Mouse (Mus musculus): ENCODE data around the gene Bicdl2. TPM values are rescaled to one million over a fixed set of nuclear protein-coding genes. Genes with fewer than 3 reads are reported as not detected.
A peak's percentile ranks its signal among the peaks of the same experiment; 100 is the strongest.

Gene Bicdl2
- polyA plus RNA-seq, 1 experiment from 2014 or later: 0.41 TPM

DNA sequence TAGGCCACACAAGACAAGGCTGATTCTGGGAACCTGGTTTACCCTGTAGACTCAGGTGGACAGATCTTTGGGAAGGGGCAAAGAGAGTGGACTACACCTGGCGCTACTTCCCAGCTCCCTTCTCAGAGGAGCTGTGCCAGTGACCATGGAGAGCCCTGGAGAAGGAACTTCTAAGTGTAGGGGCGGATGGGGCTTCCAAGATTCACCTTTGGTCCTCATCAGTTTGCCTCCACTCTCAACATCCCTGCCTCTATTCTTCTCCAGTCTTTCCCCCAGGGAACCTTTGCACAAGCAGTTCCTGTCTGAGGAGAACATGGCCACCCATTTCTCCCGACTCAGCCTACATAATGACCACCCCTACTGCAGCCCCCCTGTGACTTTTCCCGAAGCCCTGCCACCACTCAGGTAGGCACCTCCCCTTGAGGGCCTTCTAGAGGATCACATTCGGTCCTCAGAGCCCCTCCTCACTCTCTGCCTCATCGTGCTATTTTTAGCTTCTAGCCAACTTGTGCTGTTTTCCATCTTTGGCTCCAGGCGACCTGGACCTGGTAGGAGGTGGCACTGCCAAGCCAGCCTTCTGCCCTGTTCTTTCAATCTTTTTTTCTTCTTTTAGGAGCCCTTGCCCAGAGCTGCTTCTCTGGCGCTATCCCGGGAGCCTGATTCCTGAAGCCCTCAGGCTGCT is 14.1 kb downstream of the Bicdl2 start:
- H3K27me3 ChIP-seq (replicated peaks): peaks cover 20% of the 10 kb centered on the region
- peaks cover 44% of the 10 kb centered on the region for H3K4me1 ChIP-seq
- no peak for ATAC-seq (ENCODE audit: extremely low read depth, insufficient number of reproducible peaks, low FRiP score, low TSS enrichment)
- H3K4me3 ChIP-seq: peak overlapping the region; percentile 79
- peaks cover 25% of the 10 kb centered on the region for H3K36me3 ChIP-seq
- 16% methylated on average over 9 of the region's 9 CpGs for WGBS
- peak overlapping the region; percentile 86 for H3K9ac ChIP-seq
- peak overlapping the region; percentile 88 for H3K4me2 ChIP-seq
- peak overlapping the region; percentile 98 for H3K27ac ChIP-seq (replicated peaks)
- no peaks in the 10 kb centered on the region for H3K9me3 ChIP-seq

DNA sequence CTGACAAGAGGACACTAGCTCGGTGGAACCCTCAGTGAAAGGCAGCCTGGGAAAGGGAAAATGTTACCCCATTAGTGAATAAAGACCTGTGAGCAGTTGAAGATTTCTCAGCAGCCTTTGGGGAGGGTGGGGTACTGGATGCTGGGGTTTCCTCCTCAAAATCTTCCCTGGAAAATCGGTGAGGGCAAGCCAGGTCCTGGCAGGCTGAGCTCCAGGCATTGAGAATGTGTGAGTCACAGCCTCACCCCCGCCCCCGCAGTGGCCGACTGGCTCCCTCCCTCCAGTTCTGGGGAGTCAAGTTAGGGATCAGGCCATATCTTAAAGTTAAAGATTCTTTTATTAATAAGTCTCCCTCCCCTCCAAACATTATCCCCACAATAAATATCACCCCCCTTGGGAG is 14.8 kb downstream of the Bicdl2 start:
- Histone ChIP-seq H3K4me1 (peaks cover 47% of the 10 kb centered on the region), H3K9ac (peak overlapping the region; percentile 86), H3K9me3 (no peaks in the 10 kb centered on the region), H3K27ac (replicated peaks) (peak overlapping the region; percentile 98), H3K36me3 (peaks cover 18% of the 10 kb centered on the region), H3K4me2 (peak overlapping the region; percentile 88), H3K4me3 (peak overlapping the region; percentile 79), H3K27me3 (replicated peaks) (peaks cover 27% of the 10 kb centered on the region)
- WGBS: 14% methylated on average over 5 of the region's 5 CpGs
- ATAC-seq (ENCODE audit: extremely low read depth, insufficient number of reproducible peaks, low FRiP score, low TSS enrichment): no peak

DNA sequence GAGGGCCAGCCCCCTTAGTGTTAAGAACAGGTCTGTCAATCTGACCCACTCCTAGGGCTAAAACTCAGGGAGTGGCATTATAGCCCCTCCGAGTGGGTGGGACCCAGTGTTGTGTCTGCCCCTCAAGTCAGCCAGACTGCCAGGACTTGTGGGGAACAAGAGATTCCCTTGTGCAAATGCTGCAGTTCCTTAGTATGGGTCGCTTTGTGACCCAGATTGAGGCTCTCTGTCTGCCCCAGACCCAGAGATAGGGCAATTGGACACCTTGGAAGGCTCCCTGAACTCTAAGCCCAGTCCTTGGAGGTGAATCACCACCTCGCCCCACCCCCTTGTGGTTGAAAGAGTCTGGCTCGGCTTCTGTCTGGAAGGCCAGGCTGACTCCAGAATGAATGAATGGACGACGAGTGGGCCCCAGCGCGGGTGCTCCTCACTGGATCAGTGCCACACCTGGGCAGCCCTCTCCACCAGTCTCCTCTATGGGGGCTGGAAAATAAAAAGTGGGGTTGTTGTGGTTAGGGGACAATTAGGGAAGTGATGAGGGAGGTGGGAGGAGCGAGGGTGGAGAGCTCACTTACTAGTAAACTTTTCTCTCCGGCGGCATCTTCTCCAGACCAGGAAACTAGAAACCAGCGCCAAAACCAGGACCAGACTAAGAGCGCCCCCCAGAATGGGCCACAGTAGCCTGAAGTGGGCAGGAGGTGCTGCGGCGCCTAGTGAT is 15.4 kb downstream of the Bicdl2 start:
- Histone ChIP-seq H3K27me3 (replicated peaks) (peaks cover 33% of the 10 kb centered on the region), H3K27ac (replicated peaks) (peak overlapping the region; percentile 98), H3K9me3 (no peaks in the 10 kb centered on the region), H3K4me1 (peaks cover 47% of the 10 kb centered on the region), H3K4me3 (peak overlapping the region; percentile 79), H3K4me2 (peak overlapping the region; percentile 88), H3K36me3 (peaks cover 12% of the 10 kb centered on the region), H3K9ac (peak overlapping the region; percentile 86)
- no peak for ATAC-seq (ENCODE audit: extremely low read depth, insufficient number of reproducible peaks, low FRiP score, low TSS enrichment)
- 9% methylated on average over 15 of the region's 15 CpGs for WGBS

DNA sequence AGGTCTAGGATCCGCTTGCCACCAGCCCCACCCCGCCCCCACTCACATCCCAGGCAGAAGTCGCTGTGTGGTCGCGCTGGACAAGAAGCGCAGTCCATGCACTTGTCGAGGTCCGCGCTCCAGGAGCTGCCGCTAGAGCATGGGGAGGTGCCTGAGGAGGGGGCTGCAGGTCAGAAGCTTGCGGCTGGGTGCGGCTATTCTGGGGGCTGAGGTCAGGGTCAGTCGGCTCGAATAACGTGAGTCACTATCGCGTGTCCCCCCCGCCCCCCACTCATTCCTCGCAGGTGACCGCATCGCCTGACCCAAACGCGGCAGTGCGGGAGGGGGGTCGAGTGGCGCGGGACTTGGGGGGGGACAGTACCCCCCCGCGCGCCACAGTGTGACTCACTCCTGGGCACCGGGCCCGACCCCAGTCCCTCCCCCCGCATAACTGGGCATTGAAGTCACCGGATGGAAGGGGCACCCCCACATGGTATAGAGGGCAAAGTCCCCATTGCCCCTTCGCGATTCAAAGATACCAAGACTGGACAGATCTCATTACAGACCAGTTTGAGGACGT is 16.2 kb downstream of the Bicdl2 start:
- ATAC-seq (ENCODE audit: extremely low read depth, insufficient number of reproducible peaks, low FRiP score, low TSS enrichment): peak; percentile 21; the same call in 1 of the 2 replicates
- H3K4me2 ChIP-seq: peak overlapping the region; percentile 88
- WGBS: under 1% methylated on average over 36 of the region's 37 CpGs
- H3K4me1 ChIP-seq: peaks cover 47% of the 10 kb centered on the region
- H3K4me3 ChIP-seq: peak overlapping the region; percentile 79
- H3K9ac ChIP-seq: peak overlapping the region; percentile 86
- peaks cover 10% of the 10 kb centered on the region for H3K36me3 ChIP-seq
- peak overlapping the region; percentile 98 for H3K27ac ChIP-seq (replicated peaks)
- peaks cover 41% of the 10 kb centered on the region for H3K27me3 ChIP-seq (replicated peaks)
- H3K9me3 ChIP-seq: no peaks in the 10 kb centered on the region

DNA sequence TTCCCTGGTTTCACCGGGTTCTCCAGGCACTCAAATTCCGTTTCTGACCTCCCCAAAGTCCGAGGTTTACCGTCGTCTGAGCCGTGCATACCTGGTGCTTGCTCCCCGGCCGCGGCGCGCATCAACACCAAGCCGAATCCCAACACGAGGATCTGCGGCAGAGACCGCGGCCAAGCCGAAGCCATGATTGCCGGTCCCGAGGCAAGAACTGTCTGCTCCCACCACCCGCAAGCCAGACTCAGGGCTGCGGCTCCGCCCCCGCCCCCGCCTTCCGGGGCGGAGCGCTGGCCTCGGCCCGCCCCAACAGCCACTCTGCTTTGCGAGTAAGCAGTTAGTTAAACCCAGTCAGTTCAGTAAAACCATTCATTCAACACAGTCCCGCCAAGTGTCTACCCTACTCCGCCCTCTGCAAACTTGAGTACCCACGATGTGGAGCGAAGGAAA is 17.0 kb downstream of the Bicdl2 start, which contains the start of gene Tnfrsf12a:
Gene Tnfrsf12a, minus strand, starts transcription at position 233 of the 444 bp plus-strand sequence.
- peak within 1 kb of the TSS; percentile 86 for H3K9ac ChIP-seq
- H3K4me3 ChIP-seq: peak within 1 kb of the TSS; percentile 79
- no peaks in the 10 kb centered on the region for H3K9me3 ChIP-seq
- under 1% methylated on average over 34 of the region's 34 CpGs for WGBS
- H3K36me3 ChIP-seq: peaks cover 6% of the 10 kb centered on the region
- H3K4me2 ChIP-seq: peak within 1 kb of the TSS; percentile 88
- H3K27me3 ChIP-seq (replicated peaks): peaks cover 48% of the 10 kb centered on the region
- H3K4me1 ChIP-seq: peaks cover 46% of the 10 kb centered on the region
- no peak for ATAC-seq (ENCODE audit: extremely low read depth, insufficient number of reproducible peaks, low FRiP score, low TSS enrichment)
- H3K27ac ChIP-seq (replicated peaks): peak within 1 kb of the TSS; percentile 98

DNA sequence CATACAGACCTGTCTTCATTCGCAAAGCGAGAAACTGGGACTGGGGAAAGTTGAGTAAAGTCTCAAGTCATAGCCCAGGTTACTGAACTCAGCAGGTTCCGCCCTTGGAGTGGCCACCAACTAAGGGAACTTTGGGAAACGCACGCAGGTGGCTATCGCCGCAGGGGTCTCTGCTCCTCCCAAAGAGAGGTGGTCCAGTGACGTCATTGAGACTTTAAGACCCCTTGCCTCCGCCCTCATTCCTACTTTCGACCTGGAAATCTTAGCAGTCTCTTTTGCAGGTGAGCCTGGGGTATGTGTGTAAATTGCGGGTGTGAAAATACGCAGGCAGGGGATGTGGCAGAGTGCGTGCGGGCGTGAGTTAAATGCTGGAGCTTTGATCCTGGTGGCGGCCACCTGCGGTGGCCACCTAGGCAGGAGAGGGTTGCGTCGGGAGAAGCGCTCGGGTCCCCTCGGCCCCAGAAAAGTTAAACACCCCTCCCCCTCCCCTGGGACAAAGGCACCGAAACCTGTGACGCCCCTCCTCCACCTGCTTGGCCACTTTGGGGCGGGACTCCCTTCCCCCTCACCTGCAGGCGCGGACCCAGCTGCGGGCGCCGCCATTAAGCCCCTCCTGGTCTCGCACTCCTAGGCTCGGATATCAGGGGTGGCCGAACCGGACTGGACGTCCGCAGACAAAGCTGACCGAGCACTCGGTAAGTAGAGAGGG is 19.0 kb downstream of the Bicdl2 start, which contains the start of gene Cldn6:
Gene Cldn6, plus strand, starts transcription at position 123 of the 709 bp plus-strand sequence.
- H3K4me3 ChIP-seq: peak within 1 kb of the TSS; percentile 41
- no peak for ATAC-seq (ENCODE audit: extremely low read depth, insufficient number of reproducible peaks, low FRiP score, low TSS enrichment)
- peak within 1 kb of the TSS; percentile 58; the same call in 1 of the 2 replicates for H3K9ac ChIP-seq
- peaks cover 68% of the 10 kb centered on the region for H3K27me3 ChIP-seq (replicated peaks)
- H3K9me3 ChIP-seq: no peaks in the 10 kb centered on the region
- H3K27ac ChIP-seq (replicated peaks): no peak within 1 kb of the TSS
- H3K36me3 ChIP-seq: peaks cover 5% of the 10 kb centered on the region; the same call in 1 of the 2 replicates
- peak within 1 kb of the TSS; percentile 61 for H3K4me2 ChIP-seq
- peaks cover 34% of the 10 kb centered on the region for H3K4me1 ChIP-seq
- 2% methylated on average over 38 of the region's 38 CpGs for WGBS

DNA sequence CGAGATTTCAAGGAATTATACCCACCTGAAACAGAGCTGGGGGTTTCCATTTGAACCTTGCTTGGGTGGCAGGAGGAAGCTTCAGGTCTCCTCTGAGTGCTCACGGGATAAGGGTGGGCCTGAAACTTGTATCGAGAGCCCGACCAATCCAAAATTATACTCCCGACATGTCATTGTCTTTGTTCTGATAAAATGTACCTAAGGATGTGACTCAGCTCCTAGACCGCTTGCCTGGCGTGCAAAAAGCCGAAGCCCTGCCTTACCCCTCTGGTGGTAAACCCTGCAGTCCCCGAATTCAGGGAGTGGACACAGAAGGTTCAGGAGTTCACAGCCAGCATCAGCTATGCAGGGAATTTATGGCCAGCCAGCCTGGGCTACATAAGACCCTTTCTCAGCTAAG is 20.0 kb downstream of the Bicdl2 start:
- WGBS: 60% methylated on average over 9 of the region's 9 CpGs
- peak overlapping the region; percentile 41 for H3K4me3 ChIP-seq
- no peak overlapping the region for H3K4me2 ChIP-seq
- H3K27me3 ChIP-seq (replicated peaks): peaks cover 79% of the 10 kb centered on the region
- ATAC-seq (ENCODE audit: extremely low read depth, insufficient number of reproducible peaks, low FRiP score, low TSS enrichment): no peak
- H3K9ac ChIP-seq: no peak overlapping the region
- peaks cover 24% of the 10 kb centered on the region for H3K4me1 ChIP-seq
- H3K9me3 ChIP-seq: no peaks in the 10 kb centered on the region
- no peak overlapping the region for H3K27ac ChIP-seq (replicated peaks)
- peaks cover 5% of the 10 kb centered on the region; the same call in 1 of the 2 replicates for H3K36me3 ChIP-seq

DNA sequence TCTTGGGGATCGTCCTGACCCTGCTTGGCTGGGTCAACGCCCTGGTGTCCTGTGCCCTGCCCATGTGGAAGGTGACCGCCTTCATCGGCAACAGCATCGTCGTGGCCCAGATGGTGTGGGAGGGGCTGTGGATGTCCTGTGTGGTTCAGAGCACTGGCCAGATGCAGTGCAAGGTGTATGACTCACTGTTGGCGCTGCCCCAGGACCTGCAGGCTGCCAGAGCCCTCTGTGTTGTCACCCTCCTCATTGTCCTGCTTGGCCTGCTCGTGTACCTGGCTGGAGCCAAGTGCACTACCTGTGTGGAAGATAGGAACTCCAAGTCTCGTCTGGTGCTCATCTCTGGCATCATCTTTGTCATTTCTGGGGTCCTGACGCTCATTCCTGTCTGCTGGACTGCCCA is 20.8 kb downstream of the Bicdl2 start:
- Histone ChIP-seq H3K9ac (no peak overlapping the region), H3K4me1 (peaks cover 16% of the 10 kb centered on the region), H3K9me3 (no peaks in the 10 kb centered on the region), H3K36me3 (no peaks in the 10 kb centered on the region), H3K4me3 (no peak overlapping the region), H3K27ac (replicated peaks) (no peak overlapping the region), H3K27me3 (replicated peaks) (peaks cover 84% of the 10 kb centered on the region), H3K4me2 (no peak overlapping the region)
- WGBS: 59% methylated on average over 10 of the region's 10 CpGs
- ATAC-seq (ENCODE audit: extremely low read depth, insufficient number of reproducible peaks, low FRiP score, low TSS enrichment): no peak

DNA sequence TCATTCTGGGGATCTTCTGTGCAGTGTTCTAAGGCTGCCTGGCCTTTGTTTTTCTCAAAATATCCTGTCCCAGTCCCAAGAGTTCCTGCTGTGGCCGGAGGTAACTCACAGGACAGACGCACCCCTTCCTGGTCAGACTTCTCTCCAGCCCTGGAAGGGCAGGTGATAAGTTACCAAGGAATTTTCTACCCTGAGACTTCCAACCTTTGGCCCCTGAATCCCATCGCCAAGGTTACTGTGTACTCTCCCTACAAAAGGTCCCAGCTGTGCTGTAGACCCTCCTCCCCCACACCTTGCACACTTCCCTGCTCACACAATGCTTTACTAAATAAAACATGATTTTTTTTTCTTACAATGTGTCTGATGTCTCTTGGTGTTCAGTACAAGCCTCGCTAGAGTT is 21.8 kb downstream of the Bicdl2 start:
- no peak overlapping the region for H3K9ac ChIP-seq
- no peak overlapping the region for H3K4me3 ChIP-seq
- H3K27ac ChIP-seq (replicated peaks): no peak overlapping the region
- peaks cover 12% of the 10 kb centered on the region for H3K4me1 ChIP-seq
- WGBS: 48% methylated on average over 4 of the region's 4 CpGs
- no peak for ATAC-seq (ENCODE audit: extremely low read depth, insufficient number of reproducible peaks, low FRiP score, low TSS enrichment)
- H3K4me2 ChIP-seq: no peak overlapping the region
- no peaks in the 10 kb centered on the region for H3K36me3 ChIP-seq
- peaks cover 84% of the 10 kb centered on the region for H3K27me3 ChIP-seq (replicated peaks)
- H3K9me3 ChIP-seq: no peaks in the 10 kb centered on the region

DNA sequence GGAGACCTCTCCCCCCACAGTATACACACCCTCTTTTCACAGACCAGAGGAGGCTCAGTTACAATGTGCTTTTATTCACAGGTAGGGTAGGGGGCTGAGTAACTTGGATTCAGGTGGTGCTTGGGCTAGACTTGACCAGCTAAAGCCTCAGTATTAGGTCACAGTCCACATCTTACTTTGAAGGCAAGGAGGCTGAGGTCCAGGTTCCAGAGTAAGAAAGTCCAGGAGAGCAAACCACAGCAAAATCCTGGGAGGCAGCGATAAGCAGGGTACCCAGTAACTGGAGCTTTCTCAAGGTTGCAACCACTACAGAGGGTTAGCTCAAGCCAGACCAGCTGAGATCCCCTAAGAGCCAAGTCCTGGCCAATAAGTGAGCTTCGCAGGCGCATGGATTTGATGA is 22.2 kb downstream of the Bicdl2 start:
- Histone ChIP-seq H3K4me3 (no peak overlapping the region), H3K27ac (replicated peaks) (no peak overlapping the region)

DNA sequence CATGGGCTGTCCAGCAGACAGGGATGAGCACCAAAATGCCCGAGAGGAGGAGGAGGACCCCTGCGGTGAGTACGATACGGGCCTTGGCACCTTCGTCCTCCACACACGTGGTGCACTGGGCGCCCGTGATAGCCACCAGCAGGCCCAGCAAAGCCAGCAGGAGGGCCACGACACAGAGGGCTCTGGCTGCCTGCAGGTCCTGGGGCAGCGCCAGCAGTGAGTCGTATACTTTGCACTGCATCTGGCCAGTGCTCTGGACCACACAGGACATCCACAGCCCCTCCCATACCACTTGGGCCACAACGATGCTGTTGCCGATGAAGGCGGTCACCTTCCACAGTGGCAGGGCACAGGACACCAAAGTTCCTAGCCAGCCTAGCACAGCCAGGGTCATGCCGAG is 22.9 kb downstream of the Bicdl2 start:
- 17% methylated on average over 15 of the region's 15 CpGs for WGBS
- H3K4me1 ChIP-seq: peaks cover 7% of the 10 kb centered on the region
- no peak for ATAC-seq (ENCODE audit: extremely low read depth, insufficient number of reproducible peaks, low FRiP score, low TSS enrichment)
- H3K9ac ChIP-seq: no peak overlapping the region
- H3K4me3 ChIP-seq: no peak overlapping the region
- no peaks in the 10 kb centered on the region for H3K36me3 ChIP-seq
- no peaks in the 10 kb centered on the region for H3K9me3 ChIP-seq
- H3K27ac ChIP-seq (replicated peaks): no peak overlapping the region
- H3K4me2 ChIP-seq: no peak overlapping the region
- H3K27me3 ChIP-seq (replicated peaks): peaks cover 76% of the 10 kb centered on the region

More for the DNA sequence above, 22.2 kb downstream of the Bicdl2 start:
- H3K9ac ChIP-seq: no peak overlapping the region
- no peaks in the 10 kb centered on the region for H3K9me3 ChIP-seq
- WGBS: 50% methylated on average over 3 of the region's 3 CpGs
- peaks cover 10% of the 10 kb centered on the region for H3K4me1 ChIP-seq
- no peak for ATAC-seq (ENCODE audit: extremely low read depth, insufficient number of reproducible peaks, low FRiP score, low TSS enrichment)
- H3K27me3 ChIP-seq (replicated peaks): peaks cover 83% of the 10 kb centered on the region
- no peak overlapping the region for H3K4me2 ChIP-seq
- no peaks in the 10 kb centered on the region for H3K36me3 ChIP-seq

All from heart, embryonic 13.5 days (tissue).